Mouse (Mus musculus) midbrain, embryonic 15.5 days (tissue): Measurements from ENCODE around the gene D330045A20Rik. TPM values are rescaled to one million over a fixed set of nuclear protein-coding genes. Genes with fewer than 3 reads are reported as not detected.
"Not testable (repeated sequence)": the region's sequence is repeated elsewhere in the genome, so short reads cannot be mapped to it uniquely, and the experiment has no call there.

Source experiments
- ATAC-seq: fragments of 200-750 bp; cut with Nextera tagmentation; replicated peaks from 2 replicates; pipeline ENCODE4 v1.8.0; 2017; ENCODE audit warnings: moderate TSS enrichment
- H3K27ac ChIP-seq: fragments of 300-500 bp; sonication (generic); 2 replicates; pipeline ENCODE4 v1.5.1; 2015; ENCODE audit warnings: mild to moderate bottlenecking, inconsistent platforms
- H3K27me3 ChIP-seq: fragments of 300-500 bp; sonication (generic); replicated peaks from 2 replicates; pipeline ENCODE4 v1.6.1; 2015; ENCODE audit warnings: inconsistent platforms
- H3K36me3 ChIP-seq: fragments of 300-500 bp; sonication (generic); replicated peaks from 2 replicates; pipeline ENCODE4 v1.6.1; 2015; ENCODE audit warnings: inconsistent platforms
- H3K4me1 ChIP-seq: fragments of 300-500 bp; sonication (generic); 2 replicates; pipeline ENCODE4 v1.6.1; 2015; ENCODE audit warnings: inconsistent platforms
- H3K4me2 ChIP-seq: fragments of 300-500 bp; sonication (generic); 2 replicates; pipeline ENCODE4 v1.6.1; 2015; ENCODE audit warnings: inconsistent platforms, mild to moderate bottlenecking, moderate library complexity
- H3K4me3 ChIP-seq: fragments of 300-500 bp; sonication (generic); 2 replicates; pipeline ENCODE4 v1.5.1; 2015; ENCODE audit warnings: mild to moderate bottlenecking, inconsistent platforms
- H3K9ac ChIP-seq: fragments of 300-500 bp; sonication (generic); 2 replicates; pipeline ENCODE4 v1.6.1; 2015; ENCODE audit warnings: mild to moderate bottlenecking, inconsistent platforms
- H3K9me3 ChIP-seq: fragments of 300-500 bp; sonication (generic); 2 replicates; pipeline ENCODE4 v1.6.1; 2016; ENCODE audit warnings: inconsistent platforms
- WGBS: fragments of 180-500 bp; shearing (Covaris S2); methylation state at CpG from one replicate; pipeline ENCODE4 v1.1.7; 2015; ENCODE audit warnings: mixed read lengths; 5-methylcytosine and 5-hydroxymethylcytosine counted together
- polyA plus RNA-seq: library from polyadenylated mRNA; unstranded; fragments of >200 nt; fragmentation: Nextera tagmentation; extraction: Ambion mirVana; gene quantifications from 2 replicates; pipeline ENCODE4 v1.2.1, GENCODE M21; 2015

The D330045A20Rik gene
- polyA plus RNA-seq, result 0.97 and 1.1 TPM in 2 replicates

DNA sequence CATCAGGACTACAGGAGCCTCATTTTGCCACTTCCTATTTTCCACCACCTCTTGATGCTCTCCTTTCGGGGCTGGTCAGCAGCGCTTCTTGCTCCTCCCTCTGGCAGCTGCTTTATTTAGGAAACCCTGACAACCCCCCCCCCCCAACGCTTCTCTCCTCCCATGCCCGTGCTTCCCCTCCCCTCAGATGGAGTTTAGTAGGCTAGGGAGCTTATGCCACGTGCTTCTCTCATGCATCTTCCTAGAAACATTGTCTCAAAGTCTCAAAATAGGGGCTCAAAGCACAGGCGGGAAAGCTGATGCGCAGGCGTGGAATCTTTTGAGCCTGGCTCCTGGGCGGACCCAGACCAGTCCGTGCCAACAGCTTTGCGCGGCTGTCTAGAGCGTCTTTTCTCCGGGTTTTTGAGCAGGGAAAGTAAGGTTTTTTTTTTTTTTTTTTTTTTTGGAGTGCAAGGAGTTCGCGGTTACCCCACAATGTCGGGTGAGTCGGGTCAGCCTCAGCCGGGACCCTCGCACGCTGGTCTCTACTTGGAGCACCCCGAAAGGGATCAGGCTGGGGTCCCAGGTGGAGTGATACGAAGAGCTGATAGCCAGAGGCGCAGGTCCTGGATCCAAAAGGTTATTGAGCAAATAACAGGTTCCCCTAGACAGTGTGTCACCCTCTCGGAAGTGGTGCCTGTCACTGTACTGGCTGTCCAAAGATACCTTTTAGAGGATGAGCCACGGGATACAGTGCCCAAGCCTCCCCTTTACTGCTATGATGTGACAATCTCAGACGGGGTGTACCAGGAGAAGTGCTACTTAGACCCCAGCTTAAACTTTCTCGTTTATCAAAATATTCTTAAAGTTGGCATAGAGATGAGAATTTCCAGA lies at the start of gene D330045A20Rik:
Gene D330045A20Rik (plus strand): TSS at position 346 of the 873 bp plus-strand sequence.
- Histone ChIP-seq H3K36me3 (no peaks in the 10 kb centered on the region), H3K4me2 (peak within 1 kb of the TSS; percentile 55), H3K4me3 (peak within 1 kb of the TSS; percentile 36), H3K9ac (peak within 1 kb of the TSS; percentile 12; the same call in 1 of the 2 replicates), H3K4me1 (no peaks in the 10 kb centered on the region), H3K9me3 (no peaks in the 10 kb centered on the region), H3K27ac (no peak within 1 kb of the TSS), H3K27me3 (no peaks in the 10 kb centered on the region; the same call in none of the 2 replicates)
- 25% methylated on average over 28 of the region's 28 CpGs for WGBS
- ATAC-seq, result peak; percentile 92

DNA sequence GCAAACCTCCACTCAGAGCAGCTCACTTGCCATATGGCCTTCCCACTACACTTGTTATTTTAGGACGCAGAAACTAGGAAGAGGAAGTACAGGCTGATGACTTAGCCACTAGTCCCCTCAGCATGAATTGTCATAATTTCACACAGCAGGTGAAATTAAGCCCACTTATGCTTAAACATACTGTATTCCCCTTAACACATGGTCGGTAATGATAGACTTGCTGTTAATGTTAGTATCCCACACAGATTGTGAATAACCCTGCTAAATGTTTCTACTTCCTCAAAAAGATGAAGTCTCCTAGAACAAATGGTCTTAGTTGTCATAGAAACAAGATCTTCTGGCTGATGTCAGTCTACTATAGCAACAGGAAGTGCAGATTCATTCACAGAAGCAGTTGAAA lies 47.6 kb upstream of the D330045A20Rik start:
- 65% methylated on average over 2 of the region's 2 CpGs for WGBS
- H3K9me3 ChIP-seq, result no peaks in the 10 kb centered on the region
- no peak overlapping the region for H3K9ac ChIP-seq
- no peaks in the 10 kb centered on the region for H3K36me3 ChIP-seq
- no peaks in the 10 kb centered on the region for H3K27me3 ChIP-seq
- no peak overlapping the region for H3K4me2 ChIP-seq
- ATAC-seq, result no peak
- H3K4me1 ChIP-seq, result no peaks in the 10 kb centered on the region
- no peak overlapping the region for H3K27ac ChIP-seq
- no peak overlapping the region for H3K4me3 ChIP-seq

DNA sequence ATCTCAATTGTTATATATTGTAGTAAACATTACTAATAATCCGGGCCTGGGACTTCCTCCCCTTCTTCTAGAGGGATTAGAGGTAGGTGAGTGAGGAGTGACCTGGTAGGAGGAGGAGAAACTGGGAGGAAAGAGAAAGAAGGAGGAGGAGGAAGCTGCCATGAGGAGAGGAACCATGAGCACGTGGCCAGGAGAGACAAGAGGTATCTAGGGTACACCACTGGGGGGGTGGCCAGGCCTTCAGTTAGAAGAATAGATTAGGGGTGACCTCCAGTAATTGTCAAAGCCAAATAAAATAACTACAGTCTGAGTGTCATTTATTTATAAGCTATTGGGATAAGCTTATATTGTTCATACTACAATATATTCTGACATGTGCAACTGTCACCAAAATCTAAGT lies 45.0 kb upstream of the D330045A20Rik start:
- Histone ChIP-seq H3K4me3 (no peak overlapping the region), H3K27me3 (no peaks in the 10 kb centered on the region), H3K4me1 (no peaks in the 10 kb centered on the region), H3K36me3 (no peaks in the 10 kb centered on the region), H3K9ac (no peak overlapping the region), H3K9me3 (no peaks in the 10 kb centered on the region), H3K4me2 (no peak overlapping the region), H3K27ac (no peak overlapping the region)
- no peak for ATAC-seq
- 70% methylated on average over 2 of the region's 2 CpGs for WGBS

DNA sequence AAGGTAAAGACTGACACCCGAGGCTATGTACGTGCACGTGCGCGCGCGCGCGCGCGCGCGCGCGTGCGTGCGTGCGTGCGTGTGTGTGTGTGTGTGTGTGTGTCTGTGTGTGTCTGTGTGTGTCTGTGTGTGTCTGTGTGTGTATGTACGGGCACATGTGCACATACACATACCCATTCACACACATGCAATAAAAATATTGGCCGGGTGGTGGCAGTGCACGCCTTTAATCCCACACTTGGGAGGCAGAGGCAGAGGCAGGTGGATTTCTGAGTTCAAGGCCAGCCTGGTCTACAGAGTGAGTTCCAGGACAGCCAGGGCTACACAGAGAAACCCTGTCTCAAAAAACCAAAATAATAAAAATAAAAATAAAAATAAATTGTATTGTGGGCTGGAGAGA lies 39.1 kb upstream of the D330045A20Rik start:
- 96% methylated on average over 22 of the region's 22 CpGs for WGBS
- not testable (repeated sequence) for ATAC-seq

DNA sequence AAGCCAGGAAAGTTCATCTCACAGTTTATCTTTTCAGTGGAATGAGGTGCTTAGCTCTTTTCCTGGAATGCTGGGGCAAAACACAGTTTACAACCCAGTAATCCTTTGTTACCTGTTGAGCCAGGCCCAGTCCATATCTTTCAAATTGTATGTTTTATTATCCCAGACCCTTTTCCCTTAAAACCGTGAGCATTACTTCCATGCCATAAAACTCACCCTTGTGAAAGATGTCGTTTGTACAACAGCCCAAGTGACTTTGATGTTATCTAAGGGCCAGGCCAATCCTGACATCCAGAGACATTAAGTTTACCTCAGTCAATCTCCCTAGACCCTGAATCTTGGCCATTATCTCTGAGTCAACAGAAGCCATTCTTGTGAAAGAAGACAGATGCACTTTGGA lies 23.4 kb upstream of the D330045A20Rik start:
- Histone ChIP-seq H3K4me1 (no peaks in the 10 kb centered on the region), H3K9ac (no peak overlapping the region), H3K9me3 (no peaks in the 10 kb centered on the region), H3K36me3 (no peaks in the 10 kb centered on the region), H3K4me3 (no peak overlapping the region), H3K4me2 (no peak overlapping the region), H3K27me3 (no peaks in the 10 kb centered on the region), H3K27ac (no peak overlapping the region)
- WGBS, result 77% methylated on average over 2 of the region's 2 CpGs
- no peak for ATAC-seq

More for the DNA sequence above, 39.1 kb upstream of the D330045A20Rik start:
- not testable (repeated sequence) for H3K4me1 ChIP-seq, H3K9me3 ChIP-seq, H3K4me3 ChIP-seq, H3K36me3 ChIP-seq, H3K4me2 ChIP-seq, H3K27me3 ChIP-seq, H3K9ac ChIP-seq, H3K27ac ChIP-seq

DNA sequence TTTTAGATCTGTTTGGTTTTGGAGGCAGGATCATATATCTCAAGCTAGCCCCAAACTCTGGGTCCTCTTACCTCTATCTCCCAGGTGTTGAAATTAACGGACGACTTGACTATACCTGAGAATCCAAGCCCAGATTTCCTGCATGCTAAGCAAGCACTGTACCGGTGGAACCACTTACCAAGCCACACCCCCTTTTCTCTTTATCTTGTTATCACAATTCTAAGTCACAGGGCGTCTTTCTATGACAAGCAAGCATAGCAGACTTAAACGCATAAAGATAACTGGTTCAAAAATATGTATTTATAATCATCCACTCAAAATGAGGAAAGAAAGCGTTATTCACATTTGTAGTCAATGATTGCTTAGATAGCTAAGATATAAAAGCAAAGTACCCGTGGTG lies 1.9 kb downstream of the D330045A20Rik start:
- Histone ChIP-seq H3K27ac (no peak overlapping the region), H3K9me3 (no peaks in the 10 kb centered on the region), H3K4me1 (no peaks in the 10 kb centered on the region), H3K27me3 (no peaks in the 10 kb centered on the region; the same call in none of the 2 replicates), H3K4me3 (no peak overlapping the region), H3K9ac (no peak overlapping the region), H3K36me3 (no peaks in the 10 kb centered on the region), H3K4me2 (no peak overlapping the region)
- 68% methylated on average over 7 of the region's 7 CpGs for WGBS
- ATAC-seq, result no peak

DNA sequence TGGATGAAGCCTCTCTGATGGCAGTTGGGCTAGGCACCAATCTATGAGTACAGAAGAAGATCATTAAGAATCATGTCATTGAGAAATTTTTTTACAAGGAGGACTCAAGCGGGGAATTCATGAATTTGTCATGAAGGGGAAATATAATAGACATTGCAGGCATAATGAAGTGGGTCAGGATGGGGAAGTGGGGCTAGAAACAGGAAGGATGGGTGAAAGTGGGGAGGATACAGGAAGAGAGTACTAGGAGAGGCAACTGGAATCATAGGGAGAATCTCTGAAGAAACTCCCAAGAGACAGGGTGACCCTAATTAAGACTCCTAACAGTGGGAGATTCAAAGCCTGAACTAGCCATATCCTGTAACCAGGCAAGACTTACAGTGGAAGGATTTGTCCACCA lies 4.8 kb downstream of the D330045A20Rik start:
- Histone ChIP-seq H3K27me3 (no peaks in the 10 kb centered on the region; the same call in 1 of the 2 replicates), H3K27ac (no peak overlapping the region), H3K36me3 (no peaks in the 10 kb centered on the region), H3K4me1 (no peaks in the 10 kb centered on the region), H3K4me2 (no peak overlapping the region), H3K9ac (no peak overlapping the region), H3K4me3 (no peak overlapping the region), H3K9me3 (no peaks in the 10 kb centered on the region)
- no peak for ATAC-seq
- 73% methylated on average over 1 of the region's 1 CpGs for WGBS

DNA sequence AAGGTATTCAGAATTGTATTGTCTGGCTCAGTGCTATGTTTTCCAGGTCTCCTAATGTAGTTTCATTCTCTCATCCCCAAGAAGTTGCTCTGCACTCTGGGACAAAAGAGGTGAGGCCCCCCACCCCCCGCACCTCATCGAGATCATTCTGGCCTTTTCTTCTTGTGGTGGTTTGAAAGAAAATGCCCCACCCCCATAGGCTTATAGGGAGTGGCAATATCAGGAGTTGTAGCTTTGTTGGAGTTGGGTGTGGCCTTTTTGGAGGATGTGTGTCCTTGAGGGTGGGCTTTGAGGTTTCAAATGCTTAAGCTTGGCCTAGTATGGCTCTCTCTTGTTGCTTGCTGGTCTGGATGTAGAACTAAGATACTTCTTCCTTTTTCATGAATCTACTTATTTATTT lies 36.0 kb downstream of the D330045A20Rik start:
- H3K9me3 ChIP-seq, result no peaks in the 10 kb centered on the region
- no peaks in the 10 kb centered on the region for H3K27me3 ChIP-seq
- no peak overlapping the region for H3K4me2 ChIP-seq
- H3K27ac ChIP-seq, result no peak overlapping the region
- no peak overlapping the region for H3K4me3 ChIP-seq
- no peak for ATAC-seq
- no peaks in the 10 kb centered on the region for H3K36me3 ChIP-seq
- no peaks in the 10 kb centered on the region for H3K4me1 ChIP-seq
- no peak overlapping the region for H3K9ac ChIP-seq
- 69% methylated on average over 2 of the region's 2 CpGs for WGBS

DNA sequence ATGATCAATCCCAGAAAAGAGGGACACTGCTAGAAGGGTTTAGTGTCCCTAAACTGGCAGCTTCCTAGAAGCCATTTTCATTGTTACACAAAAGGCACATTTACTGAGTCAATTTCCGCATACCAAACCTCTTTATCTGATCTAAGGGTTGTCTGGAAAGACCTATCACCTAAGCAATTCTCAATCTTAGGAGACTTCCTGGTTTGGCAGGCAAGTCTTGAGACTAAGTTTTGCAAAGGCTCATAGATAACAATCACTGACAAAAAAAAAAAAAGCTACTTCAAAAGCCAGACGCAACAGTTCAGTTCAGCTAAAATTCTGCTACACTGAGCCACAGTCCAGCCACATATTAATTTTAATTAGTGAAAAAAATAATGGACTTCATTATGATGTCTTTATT lies 39.1 kb downstream of the D330045A20Rik start:
- H3K9ac ChIP-seq, result no peak overlapping the region
- H3K27me3 ChIP-seq, result no peaks in the 10 kb centered on the region
- no peaks in the 10 kb centered on the region for H3K36me3 ChIP-seq
- H3K27ac ChIP-seq, result no peak overlapping the region
- no peaks in the 10 kb centered on the region for H3K4me1 ChIP-seq
- H3K4me2 ChIP-seq, result no peak overlapping the region
- no peak overlapping the region for H3K4me3 ChIP-seq
- ATAC-seq, result no peak
- WGBS, result 82% methylated on average over 2 of the region's 2 CpGs
- H3K9me3 ChIP-seq, result no peaks in the 10 kb centered on the region

DNA sequence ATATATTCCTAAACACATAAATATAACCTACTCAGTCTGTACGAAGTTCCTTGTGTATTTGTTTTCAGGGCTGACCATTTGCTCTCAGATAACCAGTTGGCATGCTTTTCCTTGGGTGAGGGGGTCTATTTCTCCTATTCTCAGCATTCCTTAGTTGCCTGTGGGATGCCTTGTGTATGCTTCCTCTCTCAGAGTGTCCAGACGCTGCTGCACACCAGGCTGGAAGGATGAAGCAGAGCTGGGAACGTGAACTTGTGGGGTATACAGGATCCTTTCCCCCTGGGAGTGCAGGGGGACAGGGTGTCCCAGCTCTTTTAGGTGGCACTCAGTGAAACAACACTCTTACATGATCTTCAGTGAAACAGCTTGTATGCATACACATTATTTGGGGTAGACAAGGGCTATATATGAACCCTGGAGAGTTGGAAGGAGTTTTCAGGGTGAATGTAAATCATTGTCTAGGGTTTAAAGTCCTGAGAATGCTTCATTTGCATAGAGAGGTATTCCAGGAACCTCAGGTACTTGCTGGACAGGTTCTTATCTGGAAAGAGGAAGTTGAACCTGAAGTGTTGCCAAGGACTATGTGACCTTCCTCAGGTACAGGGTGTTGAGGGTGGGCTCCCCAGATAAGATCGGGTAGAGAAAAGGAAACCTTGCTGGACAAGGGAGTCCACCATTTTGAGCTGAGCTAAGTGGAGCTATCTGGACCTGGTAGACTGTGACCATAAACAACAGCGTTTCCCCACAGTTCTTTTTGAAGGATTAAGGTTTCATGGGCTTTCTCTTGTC lies 44.3 kb downstream of the D330045A20Rik start:
- no peak for ATAC-seq

DNA sequence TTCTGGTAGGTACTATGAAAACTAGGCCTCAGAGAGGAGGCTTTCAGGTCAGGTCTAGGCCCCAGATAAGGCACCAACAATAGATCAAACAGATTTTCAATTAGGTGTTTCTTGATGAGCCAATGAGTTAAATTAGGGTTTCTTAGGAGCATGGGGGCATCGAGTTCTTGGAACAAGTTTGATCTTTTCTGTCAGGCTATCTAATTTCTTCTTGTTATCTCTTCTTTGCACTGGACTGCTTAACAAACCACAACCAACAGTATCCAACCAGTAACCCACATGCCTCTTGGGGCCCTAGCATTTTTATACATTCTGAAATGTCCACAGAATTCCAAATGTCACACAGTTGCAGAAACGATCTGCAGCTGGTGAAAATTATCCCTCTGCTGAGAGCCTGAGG lies 45.6 kb downstream of the D330045A20Rik start:
- no peak for ATAC-seq
- H3K9ac ChIP-seq, result no peak overlapping the region
- H3K36me3 ChIP-seq, result no peaks in the 10 kb centered on the region
- WGBS, result 86% methylated on average over 2 of the region's 2 CpGs
- H3K27me3 ChIP-seq, result no peaks in the 10 kb centered on the region
- H3K9me3 ChIP-seq, result no peaks in the 10 kb centered on the region
- H3K4me3 ChIP-seq, result no peak overlapping the region
- no peak overlapping the region for H3K4me2 ChIP-seq
- H3K27ac ChIP-seq, result no peak overlapping the region
- no peaks in the 10 kb centered on the region for H3K4me1 ChIP-seq

More for the DNA sequence above, 44.3 kb downstream of the D330045A20Rik start:
- H3K36me3 ChIP-seq, result no peaks in the 10 kb centered on the region
- no peak overlapping the region for H3K4me2 ChIP-seq
- no peak overlapping the region for H3K4me3 ChIP-seq
- H3K4me1 ChIP-seq, result no peaks in the 10 kb centered on the region
- H3K9me3 ChIP-seq, result no peaks in the 10 kb centered on the region
- 75% methylated on average over 5 of the region's 5 CpGs for WGBS
- H3K9ac ChIP-seq, result no peak overlapping the region
- no peak overlapping the region for H3K27ac ChIP-seq
- H3K27me3 ChIP-seq, result no peaks in the 10 kb centered on the region

DNA sequence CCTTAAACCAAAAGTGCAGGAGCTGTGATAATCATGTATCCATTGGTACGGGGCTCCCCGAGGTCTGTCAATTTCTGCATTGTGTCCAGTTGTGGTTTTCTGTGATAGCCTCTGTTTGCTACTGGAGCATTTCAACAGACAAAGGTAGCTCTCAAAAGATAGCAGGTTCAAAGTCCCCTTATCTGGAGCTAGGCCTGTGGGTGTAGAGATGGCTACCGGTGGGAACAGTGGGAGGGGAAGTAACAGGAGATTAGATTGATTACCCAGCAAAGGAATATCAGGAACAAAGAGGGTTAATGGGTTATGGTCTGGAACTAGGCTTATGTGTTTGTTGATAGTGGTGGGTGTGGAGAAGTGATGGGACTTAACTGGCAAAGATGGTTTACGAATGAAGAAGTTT lies 46.8 kb downstream of the D330045A20Rik start:
- no peak overlapping the region for H3K4me3 ChIP-seq
- no peaks in the 10 kb centered on the region for H3K9me3 ChIP-seq
- H3K4me2 ChIP-seq, result no peak overlapping the region
- WGBS, result 94% methylated on average over 4 of the region's 4 CpGs
- H3K4me1 ChIP-seq, result no peaks in the 10 kb centered on the region
- no peak overlapping the region for H3K9ac ChIP-seq
- no peak for ATAC-seq
- no peaks in the 10 kb centered on the region for H3K27me3 ChIP-seq
- no peak overlapping the region for H3K27ac ChIP-seq
- no peaks in the 10 kb centered on the region for H3K36me3 ChIP-seq
